Mouse (Mus musculus) monocyte, adult 5-6 weeks (primary cell): Measurements from ENCODE around the gene Cav3. TPM values are rescaled to one million over a fixed set of nuclear protein-coding genes. Genes with fewer than 3 reads are reported as not detected.

ENCODE experiments used
- ATAC-seq: fragments of 153-309, 156-312 bp; replicated peaks from 2 replicates; pipeline ENCODE4 v1.8.0; 2017; ENCODE audit warnings: mild to moderate bottlenecking; ENCODE audit not compliant: low TSS enrichment, insufficient number of reproducible peaks, severe bottlenecking, poor library complexity, low FRiP score
- total RNA-seq: library from RNA; stranded (forward); fragments of 200-1000, 200-491, 200-594 nt; gene quantifications from 3 replicates; pipeline ENCODE4 v1.2.3, GENCODE M21; 2017

Gene Cav3
- not detected in 3 replicates for total RNA-seq

GRCm38 (mm10) chr6:112459341-112459749 lies at the start of gene Cav3:
Gene Cav3, plus strand, starts transcription at chr6:112459505.
- ATAC-seq = no peak

- ATAC-seq = no peak
Observed at GRCm38 (mm10) chr6:112419333-112419732, 40.0 kb upstream of the Cav3 start.

DNA sequence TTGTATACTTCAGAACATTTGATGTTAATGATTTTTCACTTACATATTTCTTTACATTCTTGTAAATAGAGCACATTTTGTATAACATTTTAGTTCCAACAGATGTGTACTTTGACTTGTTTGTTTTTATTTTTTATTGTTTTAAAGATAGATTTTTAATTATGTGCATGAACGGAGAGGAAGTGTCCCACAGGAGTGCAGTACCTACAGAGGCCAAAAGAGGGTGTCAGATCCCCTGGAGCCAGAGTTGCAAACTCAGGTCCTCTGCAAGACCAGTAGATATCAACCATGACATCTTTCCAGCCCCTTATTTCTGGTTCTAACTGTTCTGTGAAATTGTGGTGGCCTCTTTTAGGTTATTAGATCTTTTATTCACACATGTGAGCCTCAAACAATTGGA lies 38.4 kb upstream of the Cav3 start:
- ATAC-seq = no peak

DNA sequence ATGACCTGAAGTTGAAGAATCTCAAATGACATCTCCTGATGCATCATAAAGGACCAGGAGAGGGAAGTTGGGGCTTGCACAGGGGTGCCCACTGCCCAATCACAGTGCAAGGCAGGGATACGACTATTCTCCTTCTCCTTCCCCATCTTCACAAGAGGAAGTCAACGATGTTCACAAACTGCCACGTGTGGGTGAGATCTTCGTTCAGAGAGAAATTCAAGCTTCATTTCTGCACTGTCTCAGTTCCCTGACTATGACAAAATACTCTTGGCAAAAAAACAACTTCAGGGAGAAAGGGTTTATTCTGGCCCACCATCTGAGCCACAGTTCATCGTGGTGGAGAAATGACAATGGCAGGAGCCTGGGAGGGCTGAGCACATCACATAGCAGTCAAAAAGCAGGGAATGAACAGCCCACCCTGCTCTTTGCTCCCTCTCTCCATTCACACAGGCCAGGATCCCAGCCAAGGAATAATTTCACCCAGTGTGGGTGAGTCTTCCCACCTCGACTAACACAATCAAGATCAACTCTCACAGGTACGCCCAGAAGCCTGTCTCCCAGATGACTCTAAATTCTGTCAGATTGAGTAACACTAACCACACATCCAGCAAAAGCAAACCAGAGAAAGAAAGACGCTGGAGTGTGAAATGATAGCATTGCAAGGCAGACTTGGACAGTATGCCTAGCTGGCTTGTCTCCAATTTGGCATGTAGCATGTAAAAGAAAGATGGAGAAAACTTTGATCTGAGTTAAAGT lies 35.4 kb upstream of the Cav3 start:
- no peak for ATAC-seq

- ATAC-seq = no peak
Observed at GRCm38 (mm10) chr6:112426018-112426732, 33.1 kb upstream of the Cav3 start.

GRCm38 (mm10) chr6:112445675-112446074 lies 13.6 kb upstream of the Cav3 start:
- no peak for ATAC-seq

DNA sequence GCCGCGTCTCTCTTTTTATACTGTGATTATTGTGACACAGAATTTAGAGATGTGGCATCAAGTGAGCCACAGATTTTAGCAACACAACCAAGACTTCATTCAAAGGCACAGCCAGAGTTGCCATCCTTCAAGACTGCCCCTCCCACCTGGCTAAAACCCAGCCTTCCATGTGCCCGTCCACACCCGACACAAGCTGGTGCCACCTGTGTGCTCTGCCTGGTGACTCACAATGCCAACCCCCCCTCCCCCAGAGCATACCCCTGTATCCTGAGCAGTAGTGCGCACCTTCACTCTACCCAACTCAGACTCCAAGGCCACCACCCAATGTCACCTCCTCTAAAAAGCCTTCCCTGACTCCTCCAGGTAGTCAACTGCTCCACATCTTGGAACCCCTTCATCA lies 2.2 kb downstream of the Cav3 start:
- ATAC-seq = no peak

DNA sequence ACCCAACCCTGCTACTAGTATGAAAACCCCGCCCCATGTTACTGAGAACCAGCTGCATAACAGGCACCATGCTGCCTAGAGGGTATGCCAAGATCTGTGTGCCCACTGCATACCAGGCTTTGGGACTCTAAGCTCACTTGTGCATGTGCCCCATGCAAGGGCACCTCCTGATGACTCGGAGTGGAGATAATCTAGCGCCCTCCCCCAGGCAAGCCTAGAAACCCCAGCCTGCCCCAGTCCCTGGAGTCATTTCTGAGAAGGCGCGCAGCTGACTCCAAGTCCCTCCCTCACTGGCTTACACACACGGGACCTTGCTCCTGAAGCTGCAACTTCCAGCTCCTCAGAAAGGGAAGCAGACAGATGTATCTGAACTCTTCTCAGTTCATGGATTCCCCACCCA lies 4.0 kb downstream of the Cav3 start:
- no peak for ATAC-seq

- no peak for ATAC-seq
Observed at GRCm38 (mm10) chr6:112465441-112465840, 6.1 kb downstream of the Cav3 start.

- ATAC-seq = no peak
Observed at GRCm38 (mm10) chr6:112466001-112466400, 6.7 kb downstream of the Cav3 start.

GRCm38 (mm10) chr6:112471644-112472043 lies 12.3 kb downstream of the Cav3 start:
- ATAC-seq = no peak

DNA sequence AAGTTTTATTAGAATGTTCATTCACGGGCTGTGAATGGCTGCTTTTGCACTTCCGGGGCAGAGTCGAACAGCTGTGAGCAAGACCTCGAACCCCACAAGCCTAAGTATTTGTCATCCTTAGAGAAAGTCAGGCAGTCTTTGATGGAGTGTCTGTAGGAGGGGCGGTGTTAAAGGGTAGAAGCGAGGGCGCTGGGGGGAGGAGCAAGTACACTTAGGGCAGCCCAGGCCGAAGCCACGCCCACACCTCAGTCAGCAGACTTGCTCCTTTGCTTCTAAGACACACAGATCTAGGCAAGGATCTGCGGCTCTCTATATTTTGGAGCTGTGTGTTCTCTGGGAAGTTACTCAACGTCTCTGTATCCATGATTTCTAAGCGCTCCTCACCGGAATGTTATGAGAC lies 20.6 kb downstream of the Cav3 start:
- ATAC-seq = no peak

GRCm38 (mm10) chr6:112484316-112484715 lies 25.0 kb downstream of the Cav3 start:
- ATAC-seq = 0 out of 2 replicates have a peak, but pooled peaks have one; percentile 8

- ATAC-seq = no peak
Observed at GRCm38 (mm10) chr6:112487993-112488392, 28.7 kb downstream of the Cav3 start.

- ATAC-seq = no peak
Observed at GRCm38 (mm10) chr6:112488821-112489180, 29.5 kb downstream of the Cav3 start.

- no peak for ATAC-seq
Observed at GRCm38 (mm10) chr6:112489181-112489909, 30.0 kb downstream of the Cav3 start.

DNA sequence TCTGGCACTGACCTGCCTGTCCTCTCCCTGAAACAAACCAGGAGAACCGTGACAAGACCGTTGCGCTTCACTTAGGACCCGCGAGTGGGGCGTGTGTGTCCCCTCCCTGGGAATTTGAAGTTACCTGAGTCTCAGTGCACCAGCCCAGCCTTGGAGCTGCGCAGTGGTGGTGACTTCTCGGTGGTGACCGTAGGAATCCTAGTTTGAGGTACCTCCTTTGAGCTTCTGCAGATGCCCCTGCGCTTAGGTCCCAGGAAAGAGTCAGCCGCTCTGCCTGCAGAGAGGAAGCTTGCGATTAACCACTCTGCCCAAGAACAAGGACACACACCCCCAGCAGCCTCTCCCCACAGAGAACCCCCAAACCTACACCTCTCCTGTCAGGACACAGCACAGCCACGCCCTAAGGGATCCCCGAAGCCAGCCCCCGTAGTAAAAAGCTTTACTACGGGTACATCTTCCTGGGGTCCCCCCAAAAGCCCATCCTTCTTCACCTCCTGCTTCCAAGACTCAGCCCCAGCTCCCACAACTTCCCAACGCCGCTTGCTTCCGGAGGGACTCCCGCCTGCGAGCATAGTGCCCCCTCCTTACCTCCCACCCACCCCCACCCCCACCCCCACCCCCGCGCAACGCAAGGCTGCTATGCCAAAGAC lies 30.7 kb downstream of the Cav3 start, which contains the start of gene Oxtr:
TSS of gene Oxtr (minus strand) at position 34 of the 650 bp plus-strand sequence.
- ATAC-seq = no peak

DNA sequence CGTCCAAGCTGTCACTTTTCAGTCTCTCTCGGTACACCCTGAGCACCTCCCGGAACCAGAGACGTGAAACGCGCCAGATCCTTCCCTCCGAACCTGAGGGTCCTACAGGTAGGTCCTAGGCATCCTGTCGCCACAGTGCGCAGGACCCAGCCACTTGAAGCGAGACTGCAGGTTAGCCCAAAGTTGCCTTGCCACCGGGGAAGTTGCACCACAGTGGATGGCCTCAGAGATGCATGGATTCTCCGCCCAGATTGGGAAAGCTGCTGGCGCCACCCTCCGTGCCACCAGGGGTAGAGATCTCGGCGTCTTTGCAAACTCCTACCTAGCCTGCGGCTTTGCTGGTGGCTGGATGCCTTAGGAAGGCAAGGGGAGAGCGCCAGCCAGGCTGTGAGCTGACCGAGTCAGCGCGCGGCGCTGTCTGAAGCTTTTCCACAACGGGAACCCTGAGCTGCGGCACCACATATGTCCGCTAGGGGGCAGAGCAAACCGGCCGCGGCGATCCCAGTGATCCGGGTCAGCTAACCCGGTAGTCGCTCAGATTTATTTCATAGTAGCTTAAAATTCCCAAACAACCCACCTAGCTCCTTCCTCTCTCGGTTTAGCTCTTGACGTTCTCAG lies 31.4 kb downstream of the Cav3 start:
- ATAC-seq = 0 out of 2 replicates have a peak, but pooled peaks have one; percentile 36

DNA sequence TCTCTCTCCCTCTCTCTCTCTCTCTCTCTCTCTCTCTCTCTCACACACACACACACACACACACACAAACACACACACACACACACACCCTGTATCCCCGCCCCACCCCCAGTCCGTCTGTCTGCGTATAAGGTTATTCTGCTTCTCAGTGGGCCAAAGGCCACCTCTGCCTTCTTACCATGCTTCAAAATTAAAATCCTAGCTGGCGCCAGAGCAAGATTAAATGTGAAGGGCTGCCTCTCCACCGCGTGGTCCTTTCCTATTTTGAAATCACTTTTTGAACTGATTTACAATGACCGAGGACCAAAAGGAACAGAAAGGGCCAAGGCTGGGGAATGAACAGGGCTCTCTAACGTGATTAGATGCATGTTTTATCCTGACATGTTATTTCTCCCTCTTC lies 32.2 kb downstream of the Cav3 start:
- no peak for ATAC-seq
